Mouse (Mus musculus): ENCODE measurements around the gene Kif28. TPM values are rescaled to one million over a fixed set of nuclear protein-coding genes. Genes with fewer than 3 reads are reported as not detected.
A peak's percentile ranks its signal among the peaks of the same experiment; 100 is the strongest.
"Not testable (repeated sequence)": the region's sequence is repeated elsewhere in the genome, so short reads cannot be mapped to it uniquely, and the experiment has no call there.

Kif28 gene
- polyA plus RNA-seq, 1 experiment = not detected

GRCm38 (mm10) chr1:179736483-179736882, 8.6 kb downstream of the Kif28 start:
- H3K27ac ChIP-seq (ENCODE audit: insufficient read depth, low read depth, low read length) = no peak overlapping the region
- no peak overlapping the region for H3K4me3 ChIP-seq (ENCODE audit: insufficient read depth, low read length)
- no peaks in the 10 kb centered on the region for H3K4me1 ChIP-seq (ENCODE audit: control insufficient read depth, insufficient read depth, low read length)
- TF ChIP-seq CTCF (IDR thresholded peaks at IDR 0.05; ENCODE audit: low read depth, low read length) = no peak
- no peak for TF ChIP-seq POLR2A (IDR thresholded peaks at IDR 0.05; ENCODE audit: borderline replicate concordance, low read depth, low read length)

GRCm38 (mm10) chr1:179734500-179735474, 10.3 kb downstream of the Kif28 start:
- Histone ChIP-seq H3K4me3 (ENCODE audit: insufficient read depth, low read length) (no peak overlapping the region), H3K27ac (ENCODE audit: insufficient read depth, low read depth, low read length) (no peak overlapping the region), H3K4me1 (ENCODE audit: control insufficient read depth, insufficient read depth, low read length) (no peaks in the 10 kb centered on the region)
- TF ChIP-seq POLR2A (IDR thresholded peaks at IDR 0.05; ENCODE audit: borderline replicate concordance, low read depth, low read length) = no peak
- TF ChIP-seq CTCF (IDR thresholded peaks at IDR 0.05; ENCODE audit: low read depth, low read length) = peak; percentile 88

- Histone ChIP-seq H3K4me3 (ENCODE audit: insufficient read depth, low read length) (no peak overlapping the region), H3K4me1 (ENCODE audit: control insufficient read depth, insufficient read depth, low read length) (no peaks in the 10 kb centered on the region), H3K27ac (ENCODE audit: insufficient read depth, low read depth, low read length) (no peak overlapping the region)
- TF ChIP-seq POLR2A (IDR thresholded peaks at IDR 0.05; ENCODE audit: borderline replicate concordance, low read depth, low read length) = no peak
- TF ChIP-seq CTCF (IDR thresholded peaks at IDR 0.05; ENCODE audit: low read depth, low read length) = no peak
Measured at GRCm38 (mm10) chr1:179731391-179731790, 13.7 kb downstream of the Kif28 start.

GRCm38 (mm10) chr1:179728661-179729060, 16.4 kb downstream of the Kif28 start:
- Histone ChIP-seq H3K4me1 (ENCODE audit: control insufficient read depth, insufficient read depth, low read length) (no peaks in the 10 kb centered on the region), H3K27ac (ENCODE audit: insufficient read depth, low read depth, low read length) (no peak overlapping the region), H3K4me3 (ENCODE audit: insufficient read depth, low read length) (no peak overlapping the region)
- no peak for TF ChIP-seq CTCF (IDR thresholded peaks at IDR 0.05; ENCODE audit: low read depth, low read length)
- no peak for TF ChIP-seq POLR2A (IDR thresholded peaks at IDR 0.05; ENCODE audit: borderline replicate concordance, low read depth, low read length)

- Histone ChIP-seq H3K4me3 (ENCODE audit: insufficient read depth, low read length) (no peak overlapping the region), H3K27ac (ENCODE audit: insufficient read depth, low read depth, low read length) (no peak overlapping the region), H3K4me1 (ENCODE audit: control insufficient read depth, insufficient read depth, low read length) (no peaks in the 10 kb centered on the region)
- TF ChIP-seq CTCF (IDR thresholded peaks at IDR 0.05; ENCODE audit: low read depth, low read length) (no peak), POLR2A (IDR thresholded peaks at IDR 0.05; ENCODE audit: borderline replicate concordance, low read depth, low read length) (no peak)
Measured at GRCm38 (mm10) chr1:179722811-179723469, 22.1 kb downstream of the Kif28 start.

GRCm38 (mm10) chr1:179715786-179716185, 29.3 kb downstream of the Kif28 start:
- TF ChIP-seq CTCF (IDR thresholded peaks at IDR 0.05; ENCODE audit: low read depth, low read length) (no peak), POLR2A (IDR thresholded peaks at IDR 0.05; ENCODE audit: borderline replicate concordance, low read depth, low read length) (no peak)
- Histone ChIP-seq H3K4me3 (ENCODE audit: insufficient read depth, low read length) (no peak overlapping the region), H3K27ac (ENCODE audit: insufficient read depth, low read depth, low read length) (no peak overlapping the region), H3K4me1 (ENCODE audit: control insufficient read depth, insufficient read depth, low read length) (no peaks in the 10 kb centered on the region)

- H3K4me1 ChIP-seq (ENCODE audit: control insufficient read depth, insufficient read depth, low read length); H3K27ac ChIP-seq (ENCODE audit: insufficient read depth, low read depth, low read length); H3K4me3 ChIP-seq (ENCODE audit: insufficient read depth, low read length): not testable (repeated sequence)
Measured at GRCm38 (mm10) chr1:179715289-179715688, 29.8 kb downstream of the Kif28 start.

GRCm38 (mm10) chr1:179713367-179713766, 31.7 kb downstream of the Kif28 start:
- no peak for TF ChIP-seq CTCF (IDR thresholded peaks at IDR 0.05; ENCODE audit: low read depth, low read length)
- no peak for TF ChIP-seq POLR2A (IDR thresholded peaks at IDR 0.05; ENCODE audit: borderline replicate concordance, low read depth, low read length)
- Histone ChIP-seq H3K4me3 (ENCODE audit: insufficient read depth, low read length) (no peak overlapping the region), H3K27ac (ENCODE audit: insufficient read depth, low read depth, low read length) (no peak overlapping the region), H3K4me1 (ENCODE audit: control insufficient read depth, insufficient read depth, low read length) (no peaks in the 10 kb centered on the region)

- H3K27ac ChIP-seq (ENCODE audit: insufficient read depth, low read depth, low read length) = no peak overlapping the region
- no peaks in the 10 kb centered on the region for H3K4me1 ChIP-seq (ENCODE audit: control insufficient read depth, insufficient read depth, low read length)
- TF ChIP-seq POLR2A (IDR thresholded peaks at IDR 0.05; ENCODE audit: borderline replicate concordance, low read depth, low read length) (no peak), CTCF (IDR thresholded peaks at IDR 0.05; ENCODE audit: low read depth, low read length) (no peak)
- H3K4me3 ChIP-seq (ENCODE audit: insufficient read depth, low read length) = no peak overlapping the region
Measured at GRCm38 (mm10) chr1:179712658-179713057, 32.4 kb downstream of the Kif28 start.

GRCm38 (mm10) chr1:179710739-179711138, 34.3 kb downstream of the Kif28 start:
- TF ChIP-seq POLR2A (IDR thresholded peaks at IDR 0.05; ENCODE audit: borderline replicate concordance, low read depth, low read length) (no peak), CTCF (IDR thresholded peaks at IDR 0.05; ENCODE audit: low read depth, low read length) (no peak)
- no peak overlapping the region for H3K4me3 ChIP-seq (ENCODE audit: insufficient read depth, low read length)
- H3K27ac ChIP-seq (ENCODE audit: insufficient read depth, low read depth, low read length) = no peak overlapping the region
- no peaks in the 10 kb centered on the region for H3K4me1 ChIP-seq (ENCODE audit: control insufficient read depth, insufficient read depth, low read length)

Data from bone marrow macrophage, adult 2 months (primary cell).